Mouse (Mus musculus) gastrocnemius, adult 8-10 months (tissue): ENCODE data around the gene Pcdh7. TPM values are rescaled to one million over a fixed set of nuclear protein-coding genes. Genes with fewer than 3 reads are reported as not detected.

Source experiments
- DNase-seq, 2 experiments: peaks; one replicate each; pipeline ENCODE4 v3.0.0; 2022; ENCODE audit warnings: low spot score in 2 of 2
- total RNA-seq, 4 experiments: library from RNA; stranded (reverse); gene quantifications; 2 replicates each; pipeline ENCODE4 v1.2.4; 2022

Pcdh7 gene
- total RNA-seq, 4 experiments from 2014 or later, result 1.7 to 2.5 (median 2.1) TPM

DNA sequence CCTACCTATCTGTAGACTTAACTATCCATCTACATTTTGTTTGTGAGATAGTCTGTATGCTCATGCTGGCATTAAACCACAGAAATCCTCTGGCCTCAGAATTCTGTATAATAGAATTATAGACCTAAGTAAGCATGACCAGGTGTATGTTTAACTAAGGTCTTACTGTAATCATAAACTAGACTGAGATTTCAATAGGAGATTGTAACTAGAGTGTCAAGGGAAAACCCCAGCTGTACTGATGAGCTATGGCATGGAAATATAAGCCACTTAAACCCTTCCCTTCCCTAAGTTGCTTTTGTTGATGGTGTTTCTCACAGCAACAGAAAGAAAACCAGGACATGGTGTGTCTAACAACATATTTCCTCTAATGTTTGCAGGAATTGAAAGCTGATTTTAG, 78.6 kb downstream of the Pcdh7 start:
- no peak for DNase-seq

DNA sequence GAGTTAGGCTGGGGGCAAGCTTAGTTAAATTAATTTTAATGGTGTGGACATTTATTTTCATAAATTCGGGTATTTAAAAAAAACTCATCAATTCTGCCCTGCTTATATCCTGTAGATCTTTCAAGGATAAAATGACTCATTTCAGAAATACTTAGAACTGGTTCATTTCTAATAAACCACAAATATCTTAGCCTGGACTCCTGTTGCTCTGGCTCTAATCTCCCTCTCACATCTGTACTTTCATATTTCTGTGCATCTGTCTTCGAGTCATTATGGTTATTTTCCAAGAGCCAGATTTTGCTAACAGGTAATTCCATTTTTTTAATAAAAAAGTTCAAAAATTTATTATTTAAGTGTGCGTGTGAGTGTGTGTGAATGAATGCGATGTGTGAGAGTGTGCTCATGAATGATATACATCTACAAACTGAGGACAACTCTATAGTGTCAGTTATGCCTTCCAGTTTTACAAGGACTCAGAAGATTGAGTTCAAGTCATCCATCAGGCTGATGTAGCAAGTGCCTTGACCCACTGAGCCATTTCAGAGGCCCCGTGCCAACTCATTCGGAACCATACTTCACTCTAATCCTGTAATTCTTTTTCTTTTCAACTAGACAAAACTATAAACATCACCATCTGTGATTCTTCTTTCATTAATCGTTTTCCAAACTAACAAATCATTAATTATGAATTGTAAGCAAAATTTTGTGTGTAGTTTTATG, 80.3 kb downstream of the Pcdh7 start:
- no peak for DNase-seq

DNA sequence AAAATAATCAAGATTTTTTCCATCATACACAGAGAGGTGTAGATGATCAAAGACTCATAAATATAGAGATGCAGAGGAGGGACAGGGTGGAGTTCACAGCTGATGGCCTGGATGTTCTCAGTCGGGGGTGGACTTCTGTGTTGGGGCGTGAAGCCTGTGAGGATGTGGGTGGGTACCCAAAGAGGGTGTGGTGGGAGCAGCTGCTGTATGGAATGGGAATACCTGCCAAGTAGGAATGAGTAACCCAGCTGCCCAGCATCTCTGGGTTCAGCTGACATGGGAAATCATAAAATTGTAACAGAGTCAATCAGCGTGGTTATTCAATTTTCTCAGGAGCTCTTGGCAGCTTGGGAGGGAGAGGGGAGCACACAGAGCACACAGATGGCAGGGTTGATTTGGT, 85.3 kb downstream of the Pcdh7 start:
- DNase-seq, result no peak

DNA sequence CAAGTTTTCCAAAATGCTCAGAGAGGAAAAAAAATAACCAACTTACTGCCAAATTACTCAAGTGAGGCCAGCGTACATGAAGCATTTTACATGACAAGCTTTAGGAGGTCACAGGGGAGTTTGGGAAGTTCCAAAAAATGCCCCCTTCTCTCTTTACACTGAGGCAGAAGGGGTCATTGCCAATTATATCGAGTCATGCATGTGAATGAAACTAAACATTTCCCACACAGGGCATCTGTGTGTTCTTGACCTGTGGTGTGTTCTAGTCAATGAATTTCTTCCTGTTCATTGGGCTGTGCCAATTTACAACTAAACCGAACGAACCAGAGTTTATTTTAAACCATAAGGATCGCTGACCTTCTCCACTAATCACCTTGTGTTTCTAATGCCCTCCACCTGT, 86.1 kb downstream of the Pcdh7 start:
- no peak for DNase-seq

DNA sequence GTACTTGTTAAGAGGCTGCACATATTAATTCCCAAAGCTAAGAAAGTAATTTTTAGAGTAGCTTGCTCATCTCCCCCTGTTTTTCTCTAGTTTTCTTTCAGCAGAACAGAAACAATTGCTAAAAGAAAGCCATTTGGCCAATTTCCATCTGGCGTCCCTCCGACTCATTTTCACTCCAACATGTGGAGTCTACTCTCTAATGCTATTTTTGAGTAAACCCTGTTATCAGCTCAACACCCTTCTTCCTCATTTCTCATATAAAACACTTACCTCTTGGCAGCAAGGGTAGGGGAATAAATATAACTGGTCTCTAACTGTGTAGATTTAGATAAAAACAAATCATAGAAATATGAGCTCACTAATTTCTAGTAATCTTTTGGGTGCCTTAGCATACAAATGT, 89.6 kb downstream of the Pcdh7 start:
- DNase-seq, result no peak

DNA sequence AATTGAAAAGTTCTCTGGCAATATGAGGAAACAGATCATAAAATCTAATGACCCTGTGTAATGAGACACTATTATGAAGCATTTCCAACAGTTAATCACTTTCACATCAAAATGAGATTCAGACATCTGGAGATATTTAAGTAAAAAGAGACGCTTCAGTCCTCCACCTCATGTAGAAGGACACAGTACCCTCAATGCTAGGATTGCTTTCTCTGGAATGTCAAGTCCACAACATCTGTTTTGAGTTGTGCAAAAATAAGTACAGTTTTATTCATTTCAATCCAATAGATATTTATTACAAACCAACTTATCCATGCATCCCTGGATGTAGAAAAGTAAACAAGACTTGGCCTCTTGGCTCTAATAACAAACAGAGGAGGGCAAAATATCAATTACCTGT, 92.9 kb downstream of the Pcdh7 start:
- no peak for DNase-seq

DNA sequence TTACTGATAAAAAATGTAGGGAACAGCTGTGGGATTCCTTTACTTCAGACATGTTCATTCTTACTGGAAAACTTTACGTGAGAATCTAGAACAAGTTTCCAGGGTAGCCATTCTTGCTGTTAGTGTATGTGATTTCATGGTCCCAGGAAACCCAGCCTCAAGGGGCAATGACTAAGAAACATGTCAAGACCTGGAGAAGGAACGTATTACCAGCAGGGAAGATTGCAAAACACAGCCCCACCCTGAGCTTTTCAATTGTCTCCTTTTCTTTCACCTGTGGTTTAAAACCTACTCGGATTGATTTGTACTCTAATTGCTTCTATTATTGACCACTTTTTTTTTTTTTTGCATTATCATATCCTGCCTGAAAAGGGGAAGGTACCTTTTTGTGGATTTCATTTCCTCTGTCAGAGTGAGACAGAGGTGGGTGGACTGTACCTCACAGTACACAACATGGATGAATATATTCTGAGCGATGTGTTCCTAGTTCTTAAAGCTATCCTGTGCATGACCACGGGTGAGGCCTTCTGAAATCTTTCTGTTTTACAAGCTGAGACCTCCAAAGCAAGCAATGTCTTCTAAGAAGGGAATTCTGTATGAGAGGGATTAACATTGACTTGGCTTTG, 98.3 kb downstream of the Pcdh7 start:
- no peak for DNase-seq

DNA sequence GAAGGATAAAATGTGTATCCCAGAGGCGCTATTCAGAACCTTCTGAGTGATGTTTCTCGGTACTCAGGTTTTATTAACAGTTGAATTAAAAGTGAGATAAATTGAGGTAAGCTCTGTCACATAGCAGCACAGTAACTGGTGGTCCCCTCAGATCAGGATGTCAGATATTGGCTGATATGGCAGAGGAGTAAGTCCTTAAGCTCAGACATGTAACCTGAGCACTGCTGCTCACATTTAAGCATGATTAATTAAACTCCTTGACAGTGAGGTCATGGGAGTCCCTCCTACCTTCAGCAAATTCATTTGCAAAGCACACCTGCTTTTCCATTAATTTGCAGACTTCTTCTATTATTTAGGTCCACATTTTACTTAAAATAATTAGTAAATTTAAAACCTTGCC, 102.0 kb downstream of the Pcdh7 start:
- DNase-seq, result no peak

DNA sequence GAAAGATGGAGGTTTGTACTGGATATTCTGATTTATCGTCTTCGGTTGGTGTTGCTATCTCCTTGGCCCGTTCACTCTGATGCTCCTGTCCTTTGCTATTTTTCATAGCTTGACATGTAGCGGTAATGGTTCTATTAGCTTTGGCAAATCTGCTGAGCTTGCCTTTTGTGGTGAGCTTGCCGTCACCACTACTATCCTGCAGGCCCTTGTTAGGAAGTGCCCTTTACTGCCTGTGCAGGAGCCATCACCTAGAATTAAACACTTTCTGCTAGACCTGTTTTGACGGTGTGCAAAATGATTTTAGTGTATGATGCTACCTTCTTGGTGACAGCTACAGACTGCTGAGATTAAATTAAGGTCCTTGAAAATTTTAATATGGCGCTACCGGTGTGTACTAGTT, 103.3 kb downstream of the Pcdh7 start:
- no peak for DNase-seq

DNA sequence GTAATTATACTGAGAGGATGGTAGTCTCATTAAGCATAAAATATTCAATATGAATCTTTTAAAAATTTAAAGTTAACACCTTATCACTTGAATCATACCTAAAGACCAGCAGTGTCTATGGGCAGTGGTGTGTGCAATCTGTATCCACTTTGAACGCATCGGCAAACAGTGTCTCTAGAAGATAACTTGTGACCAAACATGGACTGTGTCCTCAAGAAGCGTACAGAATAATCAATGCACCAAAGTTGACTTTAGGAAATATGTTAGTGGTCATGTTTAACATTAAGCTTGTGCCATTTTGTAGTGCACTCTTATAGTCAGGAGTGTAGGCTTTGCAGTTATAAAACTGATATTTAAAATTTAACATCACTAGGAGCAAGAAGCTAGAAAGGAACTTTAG, 110.7 kb downstream of the Pcdh7 start:
- no peak for DNase-seq

DNA sequence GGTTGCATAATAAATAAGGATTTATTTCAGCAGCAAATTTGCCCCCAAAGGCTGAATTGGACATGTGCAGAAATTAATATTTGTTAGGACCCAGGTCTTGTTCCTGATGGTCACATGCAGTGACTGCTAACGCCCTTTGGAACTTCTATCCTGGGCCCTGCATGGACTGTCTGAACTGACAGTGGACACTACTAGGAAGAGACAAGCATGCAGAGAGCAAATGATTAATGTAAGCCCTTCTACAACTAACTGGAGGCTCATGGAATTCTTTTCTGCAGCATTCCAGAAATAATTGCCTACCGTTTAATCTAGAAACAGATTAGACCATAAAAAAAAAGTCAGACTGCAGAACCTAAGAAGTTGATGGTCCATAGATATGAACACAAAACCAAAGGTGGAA, 119.4 kb downstream of the Pcdh7 start:
- DNase-seq, result no peak

DNA sequence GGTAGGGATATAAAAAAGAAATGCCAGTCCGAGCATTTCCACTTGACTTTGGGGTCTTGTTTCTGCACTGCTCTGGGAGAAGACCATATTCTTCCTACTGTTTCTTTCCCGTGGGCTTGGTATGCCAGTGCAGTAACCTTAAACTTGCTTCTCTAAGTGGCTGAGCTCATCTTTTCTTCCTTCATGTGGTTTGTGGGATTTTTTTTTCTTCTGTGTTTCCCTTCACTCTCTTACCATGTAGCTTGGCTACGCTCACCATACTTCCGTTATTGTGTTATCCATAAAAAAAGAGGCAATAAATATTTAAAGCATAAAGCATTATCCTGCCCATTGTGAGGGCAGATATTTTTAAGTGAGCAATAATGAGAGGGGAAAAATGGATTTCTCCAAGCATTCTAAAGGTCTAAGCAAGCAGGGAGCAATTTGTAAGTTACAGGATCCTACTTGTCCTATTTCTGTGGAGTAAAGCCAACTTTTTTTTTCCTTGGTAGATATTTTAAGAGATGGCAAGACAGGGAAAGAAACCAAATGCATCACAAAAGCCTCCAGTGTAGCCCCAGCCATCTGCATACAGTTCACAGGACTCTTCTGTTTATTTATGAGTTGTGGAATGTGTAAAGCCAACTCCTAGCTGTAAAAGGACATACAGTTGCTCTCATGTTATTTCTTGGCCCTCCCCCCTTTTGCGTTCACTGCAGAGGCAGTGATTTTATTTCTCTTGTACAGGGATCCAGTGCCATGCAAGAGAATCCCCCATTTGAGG, 123.8 kb downstream of the Pcdh7 start:
- no peak for DNase-seq

DNA sequence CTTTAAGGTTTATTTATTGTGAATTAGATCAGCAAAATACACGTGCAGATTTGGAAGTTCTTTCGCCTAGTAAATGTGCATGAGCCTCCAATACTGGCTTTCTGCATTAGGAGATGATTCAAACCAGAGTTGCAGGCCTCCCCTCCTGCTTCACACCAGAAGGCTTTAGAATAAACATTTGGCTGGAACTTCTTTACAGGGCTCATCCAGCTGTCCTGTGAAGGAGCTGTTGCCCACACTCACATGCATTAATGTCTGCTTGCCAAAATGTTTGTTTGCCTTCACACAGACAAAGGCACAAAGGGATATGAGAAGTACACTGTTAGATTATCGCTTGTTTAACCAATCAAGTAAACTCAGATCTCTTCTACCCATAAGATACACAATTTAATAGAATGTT, 129.7 kb downstream of the Pcdh7 start:
- DNase-seq, result no peak

DNA sequence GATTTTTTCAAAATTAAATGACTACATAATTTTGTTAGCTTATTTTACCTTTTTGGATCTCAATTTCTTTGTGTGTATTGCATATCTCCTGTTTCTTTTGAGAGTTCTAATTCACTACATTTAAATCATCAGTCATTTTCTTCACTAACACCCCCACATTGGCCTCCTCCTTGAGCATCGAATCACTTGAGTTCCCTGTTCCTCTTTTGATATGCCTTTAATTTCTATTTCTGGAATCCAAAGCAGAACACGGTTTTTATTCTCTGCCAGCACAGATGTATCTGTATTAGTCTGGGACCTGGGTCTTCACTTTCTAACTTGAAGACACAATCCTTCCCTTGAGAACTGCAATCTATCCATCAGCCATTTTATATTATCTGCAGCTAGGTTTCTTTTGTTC, 132.3 kb downstream of the Pcdh7 start:
- no peak for DNase-seq

DNA sequence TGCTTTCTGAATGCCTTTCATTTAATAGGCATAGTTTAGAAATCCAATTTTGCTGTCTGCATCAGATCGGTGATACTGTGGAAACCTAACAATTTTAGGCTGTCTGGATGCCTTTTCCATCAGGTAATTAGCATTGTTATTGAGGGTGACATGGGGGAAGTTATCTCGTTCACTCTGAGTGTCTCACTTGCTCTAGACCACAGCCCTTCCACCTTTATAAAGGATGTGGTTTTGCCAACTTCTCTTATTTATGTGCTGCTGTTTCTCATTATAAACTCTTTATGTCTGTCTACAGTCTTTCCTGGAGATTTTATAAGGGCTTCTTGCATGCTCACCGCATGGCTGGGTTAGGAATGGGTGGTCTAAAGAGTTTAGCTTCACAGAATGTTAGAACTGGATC, 139.5 kb downstream of the Pcdh7 start:
- DNase-seq, result no peak

DNA sequence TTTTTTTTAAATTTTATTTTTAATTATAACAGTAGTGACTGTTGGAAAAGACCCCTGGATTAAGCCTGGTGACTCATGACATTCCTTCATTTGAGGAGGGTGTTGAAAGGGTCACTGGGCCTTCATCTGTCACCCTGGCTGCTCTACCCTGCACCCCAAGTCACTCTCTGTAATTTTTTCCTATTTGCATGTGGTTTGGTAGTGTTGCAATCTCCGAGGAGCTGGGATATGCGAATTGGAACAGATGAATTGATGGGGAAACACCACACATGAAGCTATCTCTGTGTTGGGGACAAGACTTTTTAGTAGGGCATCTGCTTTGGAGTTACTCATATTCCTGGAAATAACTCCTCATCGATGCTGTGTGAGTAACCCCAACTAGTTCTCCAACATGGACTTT, 146.5 kb downstream of the Pcdh7 start:
- DNase-seq, result no peak

DNA sequence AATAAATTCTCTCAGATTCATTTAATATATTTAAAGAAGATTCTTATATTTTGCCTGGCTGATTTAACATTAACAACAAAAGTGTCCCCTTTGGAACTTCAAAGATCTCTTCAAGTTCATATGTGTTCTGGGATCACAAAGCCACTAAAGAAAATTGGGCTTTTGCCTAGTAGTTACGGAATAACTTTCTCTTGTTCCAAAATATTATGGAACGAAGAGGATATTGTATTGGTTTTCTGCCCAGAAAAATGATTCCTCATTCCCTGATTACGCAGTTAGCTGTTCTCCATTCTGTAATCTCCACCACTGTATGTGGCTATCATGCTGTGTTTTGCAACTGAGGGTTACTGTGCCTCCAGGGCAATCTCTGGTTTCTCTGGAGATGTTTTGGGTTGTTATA, 147.5 kb downstream of the Pcdh7 start:
- no peak for DNase-seq

DNA sequence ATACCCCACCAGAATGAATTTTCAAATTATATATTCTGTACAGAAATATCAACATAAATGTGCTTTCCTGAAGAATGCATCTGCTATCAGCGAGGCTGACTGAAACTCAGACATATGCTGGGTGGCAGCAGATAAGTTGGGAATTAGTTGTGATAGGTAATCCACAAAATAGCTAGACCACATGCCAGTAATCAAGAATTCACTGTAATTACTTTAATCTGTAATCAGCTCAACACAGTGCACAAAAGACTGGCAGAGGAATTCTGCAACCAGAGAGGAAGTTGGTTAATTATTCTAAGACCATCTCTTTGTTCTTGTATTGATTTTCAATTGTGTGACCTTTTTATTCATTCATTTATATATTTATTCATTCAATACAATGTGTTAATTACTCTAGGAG, 148.3 kb downstream of the Pcdh7 start:
- no peak for DNase-seq

DNA sequence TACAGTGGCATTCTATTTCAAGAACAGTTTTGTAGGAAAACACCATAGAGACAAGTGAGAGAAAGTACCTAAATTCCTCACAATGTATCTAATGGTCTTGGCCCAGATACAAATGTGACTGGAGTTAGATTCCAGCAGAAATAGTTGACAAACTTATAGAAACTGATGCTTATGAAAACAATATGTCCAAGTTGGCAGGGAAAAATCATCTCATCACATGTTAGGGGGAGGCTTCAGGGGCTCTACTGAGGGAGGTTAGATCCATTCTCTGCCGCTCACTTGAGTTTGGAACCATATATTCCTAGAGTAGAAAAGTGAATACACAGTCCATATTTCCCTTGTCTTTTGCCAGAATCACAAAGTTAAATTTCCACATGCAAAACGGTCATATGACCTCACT, 150.1 kb downstream of the Pcdh7 start:
- DNase-seq, result no peak

DNA sequence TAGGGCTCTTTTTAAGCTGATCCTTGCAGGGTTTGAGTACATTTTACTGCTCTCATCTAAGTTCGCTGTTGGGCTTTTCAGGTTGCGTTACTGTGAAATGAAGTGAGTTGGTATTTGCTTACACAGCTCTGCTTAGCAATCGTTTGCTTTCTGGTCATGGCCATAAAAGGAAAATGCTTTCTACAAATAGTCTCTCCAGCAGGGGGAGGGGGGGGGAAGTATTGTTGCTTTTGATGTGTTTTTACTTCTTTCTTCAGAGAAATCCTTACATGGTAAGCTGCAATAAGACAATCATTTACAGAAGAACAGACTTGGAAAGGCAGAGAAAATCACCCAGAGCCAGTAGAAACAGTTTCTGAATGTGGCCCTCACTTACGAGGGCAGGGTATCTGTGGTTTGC, 150.9 kb downstream of the Pcdh7 start:
- no peak for DNase-seq

DNA sequence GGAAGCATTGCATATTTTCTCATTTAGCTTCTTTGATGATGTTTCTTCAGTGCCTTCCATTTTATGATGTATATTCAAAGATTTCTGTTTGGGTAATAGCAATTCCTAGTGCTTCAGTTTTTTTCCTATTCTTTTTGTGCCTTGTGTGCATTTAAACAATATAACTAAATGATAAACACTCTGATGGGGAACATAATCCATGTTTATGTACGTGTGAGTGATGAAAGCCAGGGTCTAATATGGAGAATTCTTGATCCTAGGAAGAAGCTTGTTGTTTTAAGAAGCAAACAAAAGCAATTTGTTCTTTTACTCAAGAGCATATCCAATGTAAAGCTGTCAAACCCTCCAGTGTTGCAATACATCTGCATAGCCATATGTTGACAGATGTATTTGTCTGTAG, 153.0 kb downstream of the Pcdh7 start:
- DNase-seq, result no peak

DNA sequence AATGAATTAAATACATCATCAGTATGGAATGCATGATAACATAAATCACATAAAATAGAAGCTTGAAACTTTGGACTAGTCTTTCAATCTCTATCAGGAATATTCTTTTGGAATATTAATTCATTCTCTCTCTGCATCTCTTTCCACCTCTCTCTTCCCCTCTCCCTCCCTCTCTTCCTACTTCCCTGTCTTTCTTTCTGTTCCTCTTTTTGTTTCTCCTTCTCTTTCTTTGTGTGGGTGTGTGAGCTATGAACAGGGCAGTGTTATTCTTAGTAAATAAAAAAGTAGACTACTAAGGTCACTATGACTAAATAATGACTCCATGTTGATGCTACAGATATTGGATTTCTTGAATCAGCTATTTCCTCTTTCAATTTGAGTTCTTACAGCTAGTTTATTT, 167.2 kb downstream of the Pcdh7 start:
- no peak for DNase-seq
